Mouse (Mus musculus) cerebellum, postnatal 36 days (tissue): ENCODE data around the gene Gm21173.
"Not testable (repeated sequence)": the region's sequence is repeated elsewhere in the genome, so short reads cannot be mapped to it uniquely, and the experiment has no call there.

Experiments
- DNase-seq, 2 experiments: peaks; one replicate each; pipeline ENCODE4 v3.0.0; 2021 to 2022; ENCODE audit warnings: mixed read lengths in 2 of 2

Gene Gm21173

DNA sequence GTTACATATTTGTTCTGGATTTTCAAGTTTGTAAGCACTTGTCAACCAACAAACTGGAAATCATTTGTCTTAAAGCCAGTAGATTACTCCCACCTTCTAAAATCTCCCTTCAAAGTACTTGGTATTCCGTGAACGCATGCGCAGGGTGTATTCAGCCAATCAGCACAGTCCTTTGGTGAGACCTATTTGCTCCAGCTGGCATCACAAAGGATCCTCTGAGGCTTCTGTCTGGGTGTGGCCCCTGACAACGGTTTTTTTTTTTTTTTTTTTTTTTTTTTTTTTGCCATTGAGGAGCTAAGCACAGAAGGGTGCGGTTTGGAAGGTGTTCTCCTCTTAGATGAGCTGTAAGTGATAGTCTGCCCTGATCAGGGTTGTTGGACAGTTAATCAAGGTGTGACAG, at the start of gene Gm21173:
Gene Gm21173 (plus strand): TSS at position 301 of the 400 bp plus-strand sequence.
- DNase-seq = not testable (repeated sequence)
